Mouse (Mus musculus): ENCODE results near the gene Smc5.

DNA sequence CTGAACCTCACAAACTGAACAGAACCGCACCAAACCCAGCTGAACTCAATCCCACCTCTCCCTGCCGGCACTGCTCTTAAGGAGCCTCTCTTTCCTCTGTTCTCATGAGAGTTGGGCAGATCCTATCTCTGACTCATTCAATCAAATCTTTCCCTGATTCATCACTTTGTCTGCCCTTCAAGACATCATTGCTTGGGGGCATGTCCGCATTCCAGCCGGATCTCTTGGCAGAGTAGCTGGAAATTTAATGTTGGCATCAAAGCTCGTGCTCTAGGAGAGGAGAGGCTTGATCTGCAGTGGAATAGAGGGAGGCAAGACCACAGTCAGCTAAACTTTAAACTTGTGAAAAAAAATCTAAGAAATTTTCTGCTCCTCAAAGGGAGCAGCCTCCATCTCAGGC, 71.6 kb downstream of the Smc5 start:
- TF ChIP-seq POLR2A (IDR thresholded peaks at IDR 0.05; ENCODE audit: extremely low read depth, insufficient read depth, low read length) = no peak
- TF ChIP-seq CTCF (IDR thresholded peaks at IDR 0.05; ENCODE audit: low read depth, low read length) = no peak

All from liver, adult 2 months (tissue).